Mouse (Mus musculus) ES-E14 (cell line): ENCODE results near the gene Baiap2.

ENCODE experiments used
- CHD2 ChIP-seq: IDR thresholded peaks from 2 replicates; pipeline ENCODE4 v1.6.1; 2014; ENCODE audit warnings: mild to moderate bottlenecking, low read depth, low read length, inconsistent platforms
- HCFC1 ChIP-seq: IDR thresholded peaks from 2 replicates; pipeline ENCODE4 v1.6.1; 2012; ENCODE audit warnings: low read length, inconsistent platforms, borderline replicate concordance; ENCODE audit not compliant: insufficient read depth
- MAFK ChIP-seq: IDR thresholded peaks from 2 replicates; pipeline ENCODE4 v1.6.1; 2014; ENCODE audit warnings: mild to moderate bottlenecking, low read depth, low read length, inconsistent platforms; ENCODE audit not compliant: insufficient read depth

DNA sequence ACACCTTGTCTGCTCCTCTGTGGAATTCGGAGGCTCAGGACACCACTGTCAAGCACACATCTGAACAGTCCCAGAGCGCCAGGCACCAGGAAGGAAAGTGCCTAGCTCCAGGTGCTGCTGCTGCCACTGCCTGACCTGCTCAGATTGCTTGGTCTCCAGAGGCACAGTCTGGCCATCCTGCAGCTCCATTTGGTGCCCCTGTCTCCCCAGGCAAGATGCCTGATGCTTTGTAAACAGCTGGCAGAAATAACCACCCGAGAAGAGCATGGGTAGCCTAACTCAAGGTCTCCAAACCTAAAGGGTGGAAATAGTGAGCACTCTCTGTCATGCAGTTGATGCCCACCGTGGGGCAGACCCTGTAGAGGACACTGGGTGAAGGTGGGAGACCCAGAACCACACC lies 28.2 kb upstream of the Baiap2 start:
- TF ChIP-seq CHD2 (no peak), HCFC1 (no peak), MAFK (no peak)
